Mouse (Mus musculus) thymus, postnatal 36 days (tissue): ENCODE data around the gene Vpreb1.

Experiments
- DNase-seq, 2 experiments: peaks; one replicate each; pipeline ENCODE4 v3.0.0; 2022; ENCODE audit warnings: mixed read lengths in 2 of 2

The Vpreb1 gene

DNA sequence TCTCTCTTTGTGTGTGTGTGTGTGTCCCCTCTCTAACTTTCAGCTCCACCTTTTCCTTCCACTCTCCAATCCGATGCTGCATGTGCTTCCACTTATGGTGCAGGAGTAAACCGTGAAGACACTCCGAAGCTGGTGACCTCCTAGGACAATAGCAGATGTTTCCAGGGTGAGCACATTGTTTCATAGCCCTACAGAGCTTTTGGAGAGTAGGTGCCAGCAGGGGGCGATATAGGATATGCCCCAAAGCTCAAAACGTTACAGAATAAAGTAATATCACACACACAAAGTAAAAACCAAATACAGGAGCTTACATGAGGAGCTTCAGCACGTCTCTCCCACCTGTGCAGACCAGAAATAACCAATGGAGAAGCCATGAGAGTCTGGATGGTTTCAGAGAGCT, 15.8 kb downstream of the Vpreb1 start:
- peak; percentile 69 to 75 for DNase-seq

DNA sequence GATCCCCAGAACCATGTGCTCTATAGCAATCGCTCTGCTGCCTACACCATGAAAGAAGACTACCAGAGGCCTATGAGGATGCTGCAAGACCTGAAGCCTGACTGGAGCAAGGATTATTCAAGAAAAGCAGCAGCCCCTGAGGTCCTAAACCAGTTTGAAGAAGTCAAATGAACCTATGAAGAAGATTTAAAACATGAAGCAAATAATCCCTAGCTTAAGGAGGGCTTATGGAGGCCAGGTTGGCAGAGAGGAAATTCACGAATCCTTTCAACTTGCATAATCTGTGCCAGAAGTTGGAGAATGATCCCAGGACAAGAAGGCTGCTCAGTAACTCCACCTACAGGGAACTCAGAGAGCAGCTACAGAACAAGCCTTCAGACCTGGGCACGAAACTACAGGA, 18.2 kb downstream of the Vpreb1 start:
- no peak for DNase-seq

DNA sequence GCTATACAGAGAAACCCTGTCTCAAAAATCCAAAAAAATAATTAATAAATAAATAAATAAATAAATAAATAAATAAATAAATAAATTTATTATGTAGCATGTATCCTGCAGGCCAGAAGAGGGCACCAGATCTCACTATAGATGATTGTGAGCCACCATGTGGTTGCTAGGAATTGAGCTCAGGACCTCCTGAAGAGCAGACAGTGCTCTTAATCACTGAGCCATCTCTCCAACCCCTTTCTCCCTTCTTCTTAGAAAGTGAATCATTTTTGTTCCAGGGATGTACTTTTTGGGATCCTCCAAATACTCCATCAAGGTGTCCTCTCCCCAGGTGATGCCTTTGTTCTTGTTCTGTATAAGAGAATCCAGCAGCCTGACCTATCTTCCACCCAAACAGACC, 21.4 kb downstream of the Vpreb1 start:
- DNase-seq, result no peak

DNA sequence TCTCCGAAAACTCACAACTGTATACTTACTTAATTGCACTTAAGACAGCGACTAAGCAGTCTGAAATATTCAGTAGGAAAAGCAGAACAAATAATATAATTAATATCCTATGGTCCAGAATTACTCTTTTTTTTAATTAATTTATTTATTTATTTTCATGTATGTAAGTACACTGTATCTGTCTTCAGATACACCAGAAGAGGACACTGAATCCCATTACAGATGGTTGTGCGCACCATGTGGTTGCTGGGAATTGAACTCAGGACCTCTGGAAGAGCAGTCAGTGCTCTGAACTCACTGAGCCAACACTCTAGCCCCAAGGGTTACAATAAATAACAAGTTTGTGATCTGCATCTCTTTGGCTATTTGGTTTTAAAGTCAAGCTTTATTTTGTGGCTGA, 41.0 kb downstream of the Vpreb1 start:
- no peak for DNase-seq

DNA sequence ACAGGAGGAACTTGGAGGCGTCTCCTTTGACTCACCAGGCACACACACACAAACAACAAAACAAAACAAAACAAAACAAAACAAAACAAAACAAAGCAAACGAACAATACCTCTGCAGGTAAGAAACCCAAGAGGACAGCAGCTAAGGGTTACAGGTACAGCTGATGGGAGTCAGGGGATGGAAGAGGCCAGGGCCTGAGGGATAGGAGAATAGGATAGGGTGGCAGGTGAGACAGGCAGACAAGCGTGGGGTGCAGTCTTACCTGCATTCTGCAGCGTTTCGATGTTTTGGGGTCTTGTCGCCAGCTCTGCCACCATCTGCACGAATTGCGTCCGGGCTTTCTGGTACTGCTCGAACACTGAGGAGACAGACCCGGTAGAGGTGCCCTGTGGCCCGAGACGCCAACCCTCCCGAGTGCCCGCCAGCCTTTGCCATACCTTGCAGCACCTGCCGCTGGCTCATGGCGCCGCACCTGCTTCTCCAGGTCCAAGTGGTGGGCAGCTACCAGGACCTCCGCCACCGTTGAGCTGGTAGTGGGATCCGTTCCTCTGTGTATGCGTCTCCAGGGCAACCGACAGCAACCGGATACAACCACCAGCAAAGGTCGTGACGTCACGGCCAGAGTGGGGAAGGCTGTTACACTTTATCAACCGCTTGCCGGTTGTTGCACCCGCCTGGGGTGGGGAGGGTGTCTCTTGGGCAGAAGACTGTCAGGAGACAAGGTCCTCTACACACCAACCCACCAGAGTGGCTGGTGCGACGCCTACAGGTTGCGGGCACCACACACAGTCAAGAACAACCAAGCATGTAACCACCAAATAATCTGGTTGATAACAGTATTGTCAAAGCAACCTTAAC, 41.7 kb downstream of the Vpreb1 start, which contains the start of gene Spag6l:
Spag6l (minus strand) TSS at position 700 of the 859 bp plus-strand sequence.
- peak; percentile 72 to 83 for DNase-seq

DNA sequence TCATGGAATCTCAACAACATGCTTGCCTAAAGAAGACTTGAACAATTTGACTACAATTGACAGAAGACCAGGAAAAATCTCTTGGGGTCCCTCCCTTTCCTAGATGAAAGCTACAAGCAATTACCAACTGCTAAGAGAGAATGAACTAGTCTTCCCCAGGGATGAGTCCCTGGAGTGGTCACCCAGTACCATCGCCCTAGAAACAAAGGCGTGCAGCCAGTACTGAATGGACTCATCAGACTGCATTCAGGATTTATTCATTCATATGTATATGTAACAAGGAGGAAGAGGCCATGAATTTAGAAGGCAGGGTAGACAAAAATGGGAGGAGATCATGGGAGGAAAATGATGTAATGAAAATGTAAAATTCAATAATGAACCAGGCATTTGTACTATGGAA, 44.4 kb downstream of the Vpreb1 start:
- DNase-seq, result no peak

DNA sequence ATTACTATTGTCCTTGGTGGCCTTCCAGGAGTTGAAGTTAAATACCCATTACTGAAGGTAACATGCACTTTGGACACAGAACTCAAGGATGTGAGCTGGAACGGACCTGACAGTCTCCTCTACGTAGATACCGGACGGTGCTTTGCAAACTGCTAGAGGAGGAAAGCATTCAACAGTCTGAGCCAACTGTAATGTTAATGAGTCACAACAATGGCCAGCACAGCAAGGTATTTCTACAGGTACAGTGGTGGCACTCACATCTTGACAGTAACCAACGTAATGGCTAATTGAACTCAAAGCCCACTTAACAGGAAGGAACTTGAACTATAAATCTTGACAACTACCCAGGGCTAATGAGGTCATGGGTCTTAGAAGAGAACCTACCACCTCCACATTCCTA, 45.2 kb downstream of the Vpreb1 start:
- DNase-seq, result no peak
